Mouse (Mus musculus) testis, postnatal 14 days (tissue): ENCODE results near the gene Neu2.
"Not testable (repeated sequence)": the region's sequence is repeated elsewhere in the genome, so short reads cannot be mapped to it uniquely, and the experiment has no call there.

Source experiments
- DNase-seq: peaks from one replicate; pipeline ENCODE4 v3.0.0; 2021; ENCODE audit warnings: low spot score

Neu2 gene

GRCm38 (mm10) chr1:87509561-87510165, at the start of gene Neu2:
Neu2 (plus strand) TSS chr1:87509889.
- DNase-seq: no peak

GRCm38 (mm10) chr1:87467469-87467868, 42.2 kb upstream of the Neu2 start:
- no peak for DNase-seq

GRCm38 (mm10) chr1:87468321-87468720, 41.4 kb upstream of the Neu2 start:
- no peak for DNase-seq

DNA sequence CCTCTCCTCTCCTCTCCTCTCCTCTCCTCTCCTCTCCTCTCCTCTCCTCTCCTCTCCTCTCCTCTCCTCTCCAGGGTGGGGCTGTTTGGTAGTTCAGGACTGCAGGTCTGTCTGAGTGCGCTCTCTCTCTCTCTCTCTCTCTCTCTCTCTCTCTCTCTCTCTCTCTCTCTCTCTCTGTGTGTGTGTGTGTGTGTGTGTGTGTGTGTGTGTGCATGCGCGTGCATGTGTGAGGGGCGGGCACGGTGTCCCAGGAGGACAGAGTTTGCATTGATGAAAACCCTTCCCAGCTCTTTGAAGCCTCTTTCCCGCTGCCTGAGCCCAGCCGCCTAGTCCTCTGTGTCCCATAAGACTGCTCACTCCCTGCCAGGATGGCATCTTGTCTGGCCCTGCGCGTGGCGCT, 39.7 kb upstream of the Neu2 start, which contains the start of gene Snorc:
Gene Snorc, plus strand, starts transcription at position 301 of the 400 bp plus-strand sequence.
- not testable (repeated sequence) for DNase-seq

GRCm38 (mm10) chr1:87471914-87472313, 37.8 kb upstream of the Neu2 start:
- DNase-seq: no peak

DNA sequence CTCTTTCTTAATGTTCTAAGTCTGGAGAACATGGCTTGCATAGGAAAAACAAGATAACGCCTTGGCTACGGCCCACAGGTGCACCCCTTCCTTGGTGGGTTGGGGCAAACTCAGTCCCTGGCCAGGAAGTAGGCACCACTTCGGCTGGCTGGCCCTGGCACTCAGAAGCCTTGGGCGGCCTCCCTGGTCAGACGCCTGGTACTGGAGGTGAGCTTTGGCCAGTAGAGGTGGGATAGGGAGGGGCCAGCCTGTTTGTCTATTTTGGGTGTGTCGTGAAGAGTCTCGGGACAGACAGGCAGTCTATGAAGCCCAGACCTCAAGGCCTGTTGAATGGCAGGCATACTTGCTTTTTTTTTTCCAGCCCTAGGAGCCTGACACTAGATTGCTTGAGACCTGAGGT, 37.1 kb upstream of the Neu2 start:
- no peak for DNase-seq

DNA sequence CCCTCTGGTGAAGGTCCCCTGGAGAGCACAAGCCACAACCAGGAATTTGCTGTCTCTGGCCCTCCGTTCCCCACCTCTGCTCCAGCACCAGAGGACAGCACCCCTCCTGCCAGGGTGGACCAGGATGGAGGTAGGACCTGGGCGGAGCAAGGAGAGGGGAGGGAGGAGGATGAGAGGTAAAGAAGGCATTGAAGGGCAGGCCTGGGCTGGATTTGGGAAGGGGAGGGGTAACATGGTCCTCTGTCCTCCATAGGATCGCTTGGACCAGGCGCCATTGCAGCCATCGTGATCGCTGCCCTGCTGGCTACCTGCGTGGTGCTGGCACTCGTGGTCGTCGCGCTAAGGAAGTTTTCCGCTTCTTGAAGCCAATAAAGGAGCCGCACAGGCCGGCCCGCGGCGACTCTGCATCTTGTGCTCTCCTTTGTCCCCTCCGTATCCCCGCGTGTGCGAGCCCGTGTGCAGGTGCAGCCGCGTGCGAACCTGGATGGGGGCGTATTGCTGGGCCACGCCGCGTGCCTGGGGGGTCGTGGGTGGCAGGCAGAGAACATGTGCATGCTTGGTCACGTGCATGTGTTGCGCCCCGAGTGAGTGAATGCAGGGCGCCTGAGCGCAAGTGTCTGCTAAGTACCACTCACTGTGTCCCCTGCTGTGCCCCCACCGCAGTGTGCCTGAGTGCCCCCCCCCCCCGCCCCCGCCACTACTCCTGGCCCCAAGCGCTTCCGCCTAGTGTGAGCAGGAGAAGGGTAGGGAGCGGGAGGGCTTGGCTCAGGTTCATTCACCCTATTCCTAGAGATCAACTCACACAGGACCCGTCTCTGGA, 34.4 kb upstream of the Neu2 start:
- DNase-seq: no peak

DNA sequence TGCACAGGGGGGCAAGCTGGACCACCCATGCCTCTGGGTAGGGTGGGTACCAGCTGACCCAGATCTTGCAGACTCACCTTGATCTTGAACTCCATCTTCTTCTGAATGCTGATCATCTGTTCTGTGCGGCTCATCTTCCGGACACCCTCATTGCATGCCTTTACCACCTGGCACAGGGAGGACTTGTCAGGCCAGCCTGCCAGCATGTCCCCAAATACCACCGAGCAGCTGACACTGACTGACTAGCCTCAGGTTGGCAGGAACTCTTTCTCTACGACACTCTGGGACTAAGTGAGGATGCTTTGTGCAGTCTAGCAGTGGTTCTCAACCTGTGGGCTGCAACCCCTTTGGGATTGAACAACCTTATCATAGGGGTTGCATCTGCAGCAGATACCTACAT, 27.1 kb upstream of the Neu2 start:
- no peak for DNase-seq

DNA sequence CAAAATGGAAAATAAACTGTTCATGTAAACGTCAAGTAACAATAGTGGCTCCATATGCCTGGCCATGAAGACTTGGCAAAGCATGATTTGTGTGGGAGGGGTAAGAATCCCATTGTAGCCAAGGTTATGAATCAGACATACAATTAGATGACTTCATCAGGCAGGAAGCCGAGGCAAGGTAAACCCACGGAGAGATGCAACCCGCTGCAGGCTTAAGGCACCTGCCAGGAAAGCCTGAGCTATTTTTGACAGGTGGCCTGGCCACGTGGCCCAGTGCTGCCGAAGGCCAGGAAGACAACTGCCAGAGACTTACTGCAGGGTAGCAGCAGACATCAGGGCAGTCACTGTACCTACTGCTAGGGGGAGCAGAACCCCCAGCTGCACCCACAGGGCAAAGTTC, 23.3 kb upstream of the Neu2 start:
- no peak for DNase-seq

DNA sequence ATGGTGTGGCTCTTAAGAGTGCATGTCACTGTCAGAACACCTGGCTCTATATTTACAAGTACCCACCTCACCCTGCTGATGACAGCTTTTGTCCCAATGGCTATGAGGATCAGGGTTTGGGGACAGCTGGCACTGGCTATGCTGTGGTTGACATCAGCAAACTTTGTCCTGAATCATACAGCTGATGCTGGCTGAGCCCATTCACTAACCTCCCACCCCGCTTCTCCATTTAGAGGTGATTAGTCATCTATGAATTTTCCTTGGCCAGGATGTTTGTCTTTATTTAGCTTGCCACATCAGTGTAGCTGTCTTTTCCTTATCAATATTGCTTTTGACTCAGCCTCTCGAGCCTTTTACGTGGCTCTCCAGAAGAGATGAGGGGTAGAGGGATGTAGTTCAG, 17.4 kb upstream of the Neu2 start:
- DNase-seq: no peak

- no peak for DNase-seq
These were observed 16.1 kb upstream of the Neu2 start for GRCm38 (mm10) chr1:87493542-87493941.

DNA sequence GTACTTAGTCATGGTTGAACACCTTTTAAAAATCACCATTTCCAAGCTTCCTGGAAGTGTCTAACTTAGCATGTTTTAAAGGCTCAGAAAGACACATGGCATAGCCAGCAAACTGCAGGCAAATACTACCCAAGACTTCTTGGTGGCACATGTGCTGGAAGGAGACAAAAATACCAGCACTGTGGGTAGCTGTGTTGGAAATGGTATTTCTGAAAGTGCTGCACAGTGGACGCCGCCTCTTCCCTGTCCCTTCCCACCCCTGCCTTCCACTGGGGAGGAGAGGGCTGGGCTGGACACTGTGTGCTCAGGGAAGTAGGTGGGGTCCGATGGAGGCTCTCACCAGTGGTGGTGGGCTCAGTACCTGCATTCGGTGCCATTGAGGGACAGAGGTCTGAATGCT, 4.2 kb upstream of the Neu2 start:
- DNase-seq: no peak

DNA sequence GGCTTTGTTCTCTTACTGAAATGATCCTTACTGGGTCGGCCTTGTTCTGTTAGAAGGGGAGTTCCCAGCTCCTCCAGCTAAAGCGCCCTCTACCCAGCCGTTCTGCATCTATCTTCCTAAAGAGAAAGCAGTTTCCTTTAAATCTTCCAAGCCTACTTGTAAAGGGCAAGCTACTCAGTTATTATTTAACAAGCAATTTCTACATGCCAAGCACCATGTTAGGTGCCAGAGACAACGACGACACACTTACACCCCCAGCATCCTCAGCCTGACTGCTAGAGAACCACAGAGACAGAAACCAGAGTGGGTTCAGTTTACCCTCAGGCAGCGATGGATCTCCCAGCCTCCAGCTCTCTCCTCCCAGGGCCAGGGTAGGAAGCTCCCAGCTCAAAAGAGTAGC, 1.8 kb upstream of the Neu2 start:
- no peak for DNase-seq

- no peak for DNase-seq
These were observed 813 bp upstream of the Neu2 start for GRCm38 (mm10) chr1:87508591-87509560.

GRCm38 (mm10) chr1:87510166-87510691, 540 bp downstream of the Neu2 start:
- DNase-seq: no peak

GRCm38 (mm10) chr1:87510845-87511244, 1.2 kb downstream of the Neu2 start:
- DNase-seq: no peak

DNA sequence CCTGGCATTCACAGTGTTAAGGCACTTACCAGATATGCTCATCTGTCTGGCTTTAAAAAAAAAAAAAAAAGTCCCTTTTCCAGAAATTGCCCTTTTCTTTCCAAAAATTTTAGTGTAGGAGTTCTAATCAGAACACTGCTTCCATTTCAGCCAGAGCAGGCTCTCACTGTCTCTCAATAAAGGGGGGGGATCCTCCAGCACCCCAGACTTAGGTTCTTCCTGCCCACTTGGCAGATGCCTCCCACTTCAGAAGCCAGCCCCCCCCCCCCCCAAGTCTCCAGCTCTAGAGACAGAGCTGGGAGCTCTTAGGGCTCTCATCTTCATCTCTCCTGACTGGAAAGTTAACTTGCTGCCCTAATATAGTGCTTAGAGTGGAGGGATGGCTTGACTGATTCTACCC, 10.8 kb downstream of the Neu2 start:
- no peak for DNase-seq

- no peak for DNase-seq
These were observed 11.8 kb downstream of the Neu2 start for GRCm38 (mm10) chr1:87521523-87521922.

DNA sequence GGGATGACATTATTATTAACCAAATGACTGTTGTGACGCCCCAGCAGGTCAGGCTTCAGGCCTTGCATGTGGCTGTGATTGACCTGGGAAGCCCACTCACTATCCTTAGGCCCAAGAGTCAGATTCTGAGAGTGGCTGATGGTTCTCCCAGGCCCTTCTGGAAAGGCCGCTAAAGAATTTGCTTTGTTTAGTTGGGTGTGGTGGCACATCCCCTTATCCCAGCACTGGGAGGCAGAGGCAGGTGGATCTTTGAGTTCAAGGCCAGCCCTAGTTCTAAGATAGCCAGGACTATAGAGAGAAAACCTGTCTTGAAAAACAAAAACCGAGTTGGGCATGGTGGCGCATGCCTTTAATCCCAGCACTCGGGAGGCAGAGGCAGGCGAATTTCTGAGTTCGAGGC, 15.4 kb downstream of the Neu2 start:
- no peak for DNase-seq

- no peak for DNase-seq
These were observed 17.5 kb downstream of the Neu2 start for GRCm38 (mm10) chr1:87527191-87527590.

DNA sequence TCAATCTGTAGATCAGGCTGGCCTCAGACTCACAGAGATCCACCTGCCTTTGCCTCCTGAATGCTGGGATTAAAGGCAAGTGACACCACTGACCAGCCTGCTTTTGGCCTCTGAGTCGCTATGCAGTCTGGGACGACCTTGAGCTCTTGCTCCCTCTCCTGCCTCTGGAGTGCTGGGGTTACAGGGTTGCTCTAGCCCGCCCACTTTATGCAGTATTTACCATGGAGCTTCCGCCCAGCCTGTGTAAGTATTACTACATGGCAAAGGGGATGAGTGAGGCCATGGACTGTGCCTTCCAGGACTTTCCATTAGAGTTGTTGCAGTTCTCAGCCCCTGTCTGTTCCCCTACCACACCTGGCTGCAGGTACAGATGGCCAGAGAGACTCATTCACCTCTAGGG, 22.7 kb downstream of the Neu2 start:
- DNase-seq: no peak

DNA sequence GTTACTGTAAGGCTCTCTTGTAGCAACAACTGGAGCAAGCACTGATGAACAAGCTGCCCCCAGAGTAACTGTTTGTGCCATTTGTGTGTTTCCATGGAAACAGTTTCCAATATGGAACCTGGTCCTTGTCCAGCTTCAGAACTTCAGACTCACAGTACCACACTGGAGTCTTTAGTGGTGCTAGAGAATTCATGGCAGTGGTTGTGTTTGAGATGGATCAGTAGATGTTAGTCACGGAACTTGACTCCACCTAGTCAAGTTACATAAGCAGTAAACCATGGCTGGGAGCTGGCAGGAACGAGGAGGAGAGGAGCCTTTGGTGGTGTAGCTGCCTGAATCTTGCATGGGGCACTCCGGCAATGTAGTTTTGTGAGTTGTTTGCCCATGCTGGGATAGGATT, 24.4 kb downstream of the Neu2 start:
- no peak for DNase-seq
